Mouse (Mus musculus): ENCODE data around the gene Eme1. TPM values are rescaled to one million over a fixed set of nuclear protein-coding genes. Genes with fewer than 3 reads are reported as not detected.

The Eme1 gene
- total and polyA plus RNA-seq, 2 experiments from 2014 or later: 2.4 to 7.6 TPM

GRCm38 (mm10) chr11:94617646-94618045, 36.1 kb downstream of the Eme1 start:
- TF ChIP-seq EP300 (IDR thresholded peaks at IDR 0.05; ENCODE audit: low read depth) (no peak), CTCF (IDR thresholded peaks at IDR 0.05; ENCODE audit: low read depth) (no peak)
- no peak for ATAC-seq (ENCODE audit: insufficient read depth, low read depth)
- WGBS: 83% methylated on average over 2 of the region's 2 CpGs

GRCm38 (mm10) chr11:94615494-94615893, 38.3 kb downstream of the Eme1 start:
- H3K9me3 ChIP-seq (replicated peaks; ENCODE audit: control insufficient read depth, low read length): no peaks in the 10 kb centered on the region
- H3K36me3 ChIP-seq (replicated peaks; ENCODE audit: control insufficient read depth, insufficient read depth, low read length): no peaks in the 10 kb centered on the region
- TF ChIP-seq CTCF (IDR thresholded peaks at IDR 0.05; ENCODE audit: low read depth) (no peak), EP300 (IDR thresholded peaks at IDR 0.05; ENCODE audit: low read depth) (no peak)
- H3K27ac ChIP-seq (ENCODE audit: low read depth): no peak overlapping the region
- H3K9ac ChIP-seq (replicated peaks; ENCODE audit: low read depth, low read length): no peak overlapping the region
- H3K27me3 ChIP-seq (ENCODE audit: control insufficient read depth, insufficient read depth, low read length): no peaks in the 10 kb centered on the region
- no peaks in the 10 kb centered on the region for H3K4me1 ChIP-seq (ENCODE audit: control insufficient read depth, insufficient read depth)
- 10% methylated on average over 4 of the region's 4 CpGs for WGBS
- no peak overlapping the region for H3K4me3 ChIP-seq (ENCODE audit: low read depth, low read length)
- no peak for ATAC-seq (ENCODE audit: insufficient read depth, low read depth)
- no peak for DNase-seq (ENCODE audit: low spot score)
- no peak overlapping the region for H3K4me2 ChIP-seq (ENCODE audit: low read depth, low read length)

More at GRCm38 (mm10) chr11:94617646-94618045, 36.1 kb downstream of the Eme1 start:
- Histone ChIP-seq H3K27ac (ENCODE audit: low read depth) (no peak overlapping the region), H3K4me3 (ENCODE audit: low read depth, low read length) (no peak overlapping the region), H3K9me3 (replicated peaks; ENCODE audit: control insufficient read depth, low read length) (no peaks in the 10 kb centered on the region), H3K4me1 (ENCODE audit: control insufficient read depth, insufficient read depth) (no peaks in the 10 kb centered on the region), H3K9ac (replicated peaks; ENCODE audit: low read depth, low read length) (no peak overlapping the region), H3K36me3 (replicated peaks; ENCODE audit: control insufficient read depth, insufficient read depth, low read length) (no peaks in the 10 kb centered on the region), H3K4me2 (ENCODE audit: low read depth, low read length) (no peak overlapping the region), H3K27me3 (ENCODE audit: control insufficient read depth, insufficient read depth, low read length) (no peaks in the 10 kb centered on the region)
- DNase-seq (ENCODE audit: low spot score): no peak

DNA sequence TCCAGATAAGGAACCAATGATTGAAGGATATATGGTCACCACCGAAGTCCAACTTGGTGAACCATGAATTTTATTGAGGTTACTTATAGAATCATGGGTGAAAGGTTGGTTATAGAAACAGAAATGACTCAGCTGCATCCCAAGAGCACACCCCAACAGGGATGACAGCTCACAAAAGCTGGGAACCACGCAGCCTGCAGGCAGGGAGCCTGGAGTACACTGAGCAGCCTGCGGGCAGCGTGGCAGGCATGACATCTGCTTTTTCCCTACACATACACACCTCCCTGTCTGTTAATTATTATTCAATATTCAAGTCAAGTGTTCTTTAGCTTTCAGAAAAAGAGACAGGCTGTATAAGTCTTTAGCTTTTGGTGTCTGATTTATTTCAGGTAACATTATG, 39.2 kb downstream of the Eme1 start:
- H3K27ac ChIP-seq (ENCODE audit: low read depth): no peak overlapping the region
- H3K4me3 ChIP-seq (ENCODE audit: low read depth, low read length): no peak overlapping the region
- no peaks in the 10 kb centered on the region for H3K4me1 ChIP-seq (ENCODE audit: control insufficient read depth, insufficient read depth)
- ATAC-seq (ENCODE audit: insufficient read depth, low read depth): no peak
- DNase-seq (ENCODE audit: low spot score): no peak
- WGBS: 77% methylated on average over 4 of the region's 4 CpGs
- H3K4me2 ChIP-seq (ENCODE audit: low read depth, low read length): no peak overlapping the region
- H3K9ac ChIP-seq (replicated peaks; ENCODE audit: low read depth, low read length): no peak overlapping the region
- H3K27me3 ChIP-seq (ENCODE audit: control insufficient read depth, insufficient read depth, low read length): no peaks in the 10 kb centered on the region
- H3K9me3 ChIP-seq (replicated peaks; ENCODE audit: control insufficient read depth, low read length): no peaks in the 10 kb centered on the region
- TF ChIP-seq EP300 (IDR thresholded peaks at IDR 0.05; ENCODE audit: low read depth) (no peak), CTCF (IDR thresholded peaks at IDR 0.05; ENCODE audit: low read depth) (no peak)
- no peaks in the 10 kb centered on the region for H3K36me3 ChIP-seq (replicated peaks; ENCODE audit: control insufficient read depth, insufficient read depth, low read length)

DNA sequence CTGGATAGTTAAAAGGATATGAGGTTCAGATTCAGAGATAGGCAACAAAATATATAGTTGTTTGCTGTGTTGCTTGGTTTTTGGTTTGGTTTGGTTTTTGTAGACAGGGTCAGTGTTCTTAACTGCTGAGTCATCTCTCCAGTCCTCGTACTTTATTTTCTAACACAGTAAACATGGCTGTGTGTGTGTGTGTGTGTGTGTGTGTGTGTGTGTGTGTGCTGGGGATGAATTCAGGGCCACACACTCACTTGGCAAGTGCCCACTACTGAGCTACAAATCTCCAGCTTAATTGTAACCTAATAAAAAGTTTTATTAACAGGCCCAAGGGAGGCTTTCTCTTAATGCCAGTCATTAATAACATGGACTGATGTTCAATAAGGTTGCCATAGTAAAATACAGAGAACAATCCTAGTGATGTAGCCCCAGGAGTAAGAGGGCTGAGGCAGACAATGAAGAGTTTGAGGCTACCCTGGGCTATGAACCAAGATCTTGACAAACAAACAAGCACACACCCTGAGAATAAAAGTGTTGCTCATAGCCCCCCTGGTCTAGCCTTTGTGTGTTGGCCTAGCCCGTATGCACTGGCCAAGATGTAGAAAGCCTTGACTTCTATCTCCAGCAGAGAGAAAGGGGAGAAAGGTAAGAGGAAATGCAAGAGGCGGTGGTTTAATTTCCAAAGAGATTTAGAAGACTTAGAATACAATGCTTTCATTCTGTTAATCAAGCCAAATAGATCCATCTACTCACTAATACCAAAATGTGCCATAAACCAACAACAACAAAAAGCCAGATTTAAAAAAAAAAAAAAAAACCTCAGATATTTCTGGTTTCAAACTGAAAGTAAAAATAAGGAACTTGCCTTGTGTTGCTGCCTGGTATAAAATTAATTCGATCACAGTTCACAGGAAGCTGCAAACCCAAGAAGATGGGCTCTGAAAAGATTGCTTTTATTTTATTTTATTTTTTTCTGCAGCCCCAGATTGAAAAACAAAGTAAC, 42.7 kb downstream of the Eme1 start:
- Histone ChIP-seq H3K9ac (replicated peaks; ENCODE audit: low read depth, low read length) (no peak overlapping the region), H3K4me3 (ENCODE audit: low read depth, low read length) (no peak overlapping the region), H3K4me1 (ENCODE audit: control insufficient read depth, insufficient read depth) (no peaks in the 10 kb centered on the region), H3K36me3 (replicated peaks; ENCODE audit: control insufficient read depth, insufficient read depth, low read length) (no peaks in the 10 kb centered on the region), H3K9me3 (replicated peaks; ENCODE audit: control insufficient read depth, low read length) (no peaks in the 10 kb centered on the region), H3K27ac (ENCODE audit: low read depth) (no peak overlapping the region), H3K27me3 (ENCODE audit: control insufficient read depth, insufficient read depth, low read length) (no peaks in the 10 kb centered on the region), H3K4me2 (ENCODE audit: low read depth, low read length) (no peak overlapping the region)
- ATAC-seq (ENCODE audit: insufficient read depth, low read depth) (no peak), DNase-seq (ENCODE audit: low spot score) (no peak)
- WGBS: 74% methylated on average over 4 of the region's 4 CpGs
- TF ChIP-seq CTCF (IDR thresholded peaks at IDR 0.05; ENCODE audit: low read depth) (no peak), EP300 (IDR thresholded peaks at IDR 0.05; ENCODE audit: low read depth) (no peak)

GRCm38 (mm10) chr11:94602356-94602955, 51.3 kb downstream of the Eme1 start:
- TF ChIP-seq CTCF (IDR thresholded peaks at IDR 0.05; ENCODE audit: low read depth): no peak
- Histone ChIP-seq H3K9me3 (replicated peaks; ENCODE audit: control insufficient read depth, low read length) (no peaks in the 10 kb centered on the region), H3K36me3 (replicated peaks; ENCODE audit: control insufficient read depth, insufficient read depth, low read length) (no peaks in the 10 kb centered on the region), H3K9ac (replicated peaks; ENCODE audit: low read depth, low read length) (peak overlapping the region; percentile 76; the same call in 1 of the 2 replicates), H3K4me1 (ENCODE audit: control insufficient read depth, insufficient read depth) (peaks cover 9% of the 10 kb centered on the region), H3K27ac (ENCODE audit: low read depth) (peak overlapping the region; percentile 53), H3K4me3 (ENCODE audit: low read depth, low read length) (peak overlapping the region; percentile 59; the same call in 1 of the 2 replicates), H3K4me2 (ENCODE audit: low read depth, low read length) (peak overlapping the region; percentile 84), H3K27me3 (ENCODE audit: control insufficient read depth, insufficient read depth, low read length) (no peaks in the 10 kb centered on the region)
- 65% methylated on average over 11 of the region's 11 CpGs for WGBS
- ATAC-seq (ENCODE audit: insufficient read depth, low read depth): no peak
- no peak for DNase-seq (ENCODE audit: low spot score)

All from heart, postnatal 0 days (tissue).